Mouse (Mus musculus) mature B cell (primary cell): Measurements from ENCODE around the gene Vmn2r9.
"Not testable (repeated sequence)": the region's sequence is repeated elsewhere in the genome, so short reads cannot be mapped to it uniquely, and the experiment has no call there.

Source experiments
- in situ Hi-C: fragments of 300-500 bp; cut with MboI; formaldehyde crosslinking; loops from 2 replicates; pipeline ENCODE4 v1.14.3; 2019

Vmn2r9 gene

GRCm38 (mm10) chr5:108852501-108852900 lies at the start of gene Vmn2r9:
Gene Vmn2r9, minus strand, starts transcription at chr5:108852601.
- in situ Hi-C loops = not testable (repeated sequence)

DNA sequence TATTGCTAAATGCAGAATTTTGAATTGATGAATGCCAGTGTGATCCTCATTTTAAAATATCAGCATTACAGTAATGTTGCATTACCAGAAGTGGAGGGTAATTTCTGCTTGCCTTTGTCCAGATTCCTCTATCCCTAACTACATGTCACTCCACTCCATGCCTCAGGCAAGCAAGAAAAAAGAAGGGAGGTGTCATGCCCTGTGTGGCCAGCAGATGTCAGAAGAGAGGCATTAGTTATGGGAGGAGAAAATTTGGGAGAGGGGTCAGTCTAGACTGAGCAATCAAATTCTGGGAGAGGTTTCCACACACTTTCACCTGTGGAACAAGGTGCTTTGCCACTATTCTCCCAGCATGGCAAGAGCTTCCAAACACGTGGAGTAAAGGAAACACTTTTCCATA lies 14.3 kb upstream of the Vmn2r9 start:
- in situ Hi-C loops = not testable (repeated sequence)

DNA sequence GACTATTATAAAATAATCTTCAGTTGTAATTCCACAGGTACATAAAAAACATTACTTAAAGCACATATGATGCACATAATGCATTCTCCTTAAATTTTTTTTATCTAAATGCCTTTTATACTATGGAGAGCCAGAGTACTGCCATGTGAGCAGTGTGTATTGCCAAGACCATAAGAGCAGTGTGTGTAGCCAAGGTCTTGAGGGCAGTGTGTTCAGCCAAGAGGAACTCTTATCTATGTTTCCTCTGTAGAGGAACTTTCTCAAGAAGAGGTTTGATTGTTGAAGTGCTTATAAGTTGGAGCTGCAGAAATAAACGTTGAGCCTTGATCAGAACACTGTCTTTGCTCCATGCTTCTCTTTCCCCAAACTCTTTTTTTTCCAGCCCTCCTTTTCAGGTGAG lies 2.9 kb downstream of the Vmn2r9 start:
- in situ Hi-C loops = no loop called here

- in situ Hi-C loops = no loop called here
These were observed 16.2 kb downstream of the Vmn2r9 start for GRCm38 (mm10) chr5:108836156-108836555.

- in situ Hi-C loops = no loop called here
These were observed 29.1 kb downstream of the Vmn2r9 start for GRCm38 (mm10) chr5:108823276-108823675.

DNA sequence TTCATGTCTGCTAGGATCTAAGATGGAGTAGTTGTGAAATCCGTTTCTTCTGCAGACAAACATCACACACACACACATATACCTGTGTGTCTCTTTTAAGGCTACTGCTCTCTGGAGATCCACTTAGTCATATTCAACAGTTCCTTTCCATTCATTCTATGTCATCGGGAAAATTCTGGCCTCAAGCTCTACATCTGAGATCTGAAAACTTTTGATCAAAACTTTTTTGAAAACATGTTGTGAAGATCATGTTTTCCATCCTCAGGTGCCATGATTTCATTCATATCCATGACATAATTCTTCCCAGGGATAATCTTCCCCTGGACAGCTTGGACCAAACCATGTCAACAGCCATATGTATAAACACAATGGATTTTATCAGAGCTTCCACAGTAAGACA lies 43.7 kb downstream of the Vmn2r9 start, which contains the start of gene Vmn2r8:
Gene Vmn2r8, minus strand, starts transcription at position 101 of the 400 bp plus-strand sequence.
- in situ Hi-C loops = not testable (repeated sequence)

DNA sequence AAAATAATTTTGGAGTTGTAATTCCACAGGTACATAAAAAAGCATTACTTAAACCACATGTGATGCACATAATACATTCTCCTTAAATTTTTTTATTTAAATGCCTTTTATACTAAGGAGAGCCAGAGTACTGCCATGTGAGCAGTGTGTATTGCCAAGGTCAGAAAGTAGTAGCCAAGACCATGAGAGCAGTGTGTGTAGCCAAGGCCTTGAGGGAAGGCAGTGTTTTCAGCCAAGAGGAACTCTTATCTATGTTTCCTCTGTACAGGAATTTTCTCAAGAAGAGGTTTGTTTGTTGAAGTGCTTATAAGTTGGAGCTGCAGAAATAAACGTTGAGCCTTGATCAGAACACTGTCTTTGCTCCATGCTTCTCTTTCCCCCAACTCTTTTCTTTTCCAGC lies 48.8 kb downstream of the Vmn2r9 start:
- in situ Hi-C loops = no loop called here

GRCm38 (mm10) chr5:108795263-108795662 lies 57.1 kb downstream of the Vmn2r9 start, which contains the start of gene Tmed11:
Gene Tmed11, minus strand, starts transcription at chr5:108795363.
- in situ Hi-C loops = not testable (repeated sequence)

DNA sequence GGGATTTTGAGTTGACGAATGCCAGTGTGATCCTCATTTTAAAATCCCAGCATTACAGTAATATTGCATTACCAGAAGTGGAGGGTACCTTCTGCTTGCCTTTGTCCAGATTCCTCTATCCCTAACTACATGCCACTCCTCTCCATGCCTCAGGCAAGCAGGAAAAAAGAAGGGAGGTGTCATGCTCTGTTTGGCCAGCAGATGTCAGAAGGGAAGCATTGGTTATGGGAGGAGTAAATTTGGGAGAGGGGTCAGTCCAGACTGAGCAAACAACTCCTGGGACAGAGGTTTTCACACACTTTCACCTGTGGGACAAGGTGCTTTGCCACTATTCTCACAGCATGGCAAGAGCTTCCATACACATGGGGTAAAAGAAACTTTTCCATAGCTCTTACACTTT lies 62.0 kb downstream of the Vmn2r9 start:
- in situ Hi-C loops = not testable (repeated sequence)
